22 mouse cellular contexts compared by ENCODE assay signal in the genomic region with DNA sequence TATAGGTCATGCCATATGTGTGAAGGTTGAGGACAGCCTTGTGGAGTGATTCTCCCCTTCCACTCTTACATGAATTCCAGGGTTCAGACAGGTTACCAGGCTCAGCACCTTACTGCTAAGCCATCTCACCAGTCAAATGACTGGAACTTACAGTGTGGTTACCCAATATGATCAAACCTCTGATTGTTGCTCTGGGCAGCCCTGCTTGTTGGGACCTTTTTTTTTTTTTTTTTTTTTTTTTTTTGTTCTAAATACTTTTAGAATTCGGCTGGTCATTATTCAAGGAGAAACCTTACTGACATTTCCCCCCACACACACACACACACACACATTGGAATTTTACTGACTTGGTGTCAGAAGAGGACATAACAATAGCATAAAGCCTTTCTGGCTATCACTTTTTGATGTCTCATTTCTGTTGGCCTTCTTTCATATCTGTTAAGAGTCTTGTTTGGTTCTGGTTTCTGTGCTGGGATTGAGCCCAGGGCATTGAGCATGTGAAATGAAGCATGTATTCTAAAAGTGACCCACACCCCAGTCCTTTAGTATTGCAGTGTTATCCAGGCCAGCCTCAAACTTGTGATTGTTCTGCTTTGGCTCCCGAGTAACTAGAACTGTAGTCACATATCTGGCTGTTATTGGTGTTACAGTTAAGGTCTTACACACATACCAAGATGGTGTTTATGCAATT. TPM values are rescaled to one million over a fixed set of nuclear protein-coding genes. Genes with fewer than 3 reads are reported as not detected.
DNase-seq lines count a peak whose midpoint lies in the region; ATAC-seq and TF ChIP-seq lines count a peak whose summit lies in the region.
"Had no signal": no experiment of that assay in that cellular context is flagged by ENCODE, and none has a peak within 500 bp of the region (broad histone marks: within the 10 kb centered on the region; RNA-seq: fewer than 3 reads in every experiment).

No protein-coding gene starts in this region.

- no peak for TF ChIP-seq EP300 in liver, postnatal 0 days (IDR thresholded peaks at IDR 0.05; ENCODE audit: low read depth)
- no peak for TF ChIP-seq EP300 in MEL (IDR thresholded peaks at IDR 0.05; ENCODE audit: low read depth in 1 of 2, low read length in 2 of 2)

- no peaks in the 10 kb centered on the region for H3K9me3 ChIP-seq in liver, postnatal 0 days (ENCODE audit: low read length)
- H3K9me3 ChIP-seq in MEL (replicated peaks; ENCODE audit: insufficient read depth, low read length): no peaks in the 10 kb centered on the region
- H3K9me3 ChIP-seq: embryonic facial prominence, embryonic 12.5 days; forebrain, embryonic 12.5 days; heart, embryonic 10.5 days; hindbrain, embryonic 15.5 days; limb, embryonic 10.5 days; liver, embryonic 15.5 days; midbrain, embryonic 12.5 days had no signal

- peak overlapping the region; percentile 41; the same call in 1 of the 2 replicates for H3K27ac ChIP-seq in liver, adult 2 months (replicated peaks; ENCODE audit: insufficient read depth, low read depth, low read length)
- H3K27ac ChIP-seq in liver, postnatal 0 days (ENCODE audit: low read depth): no peak overlapping the region
- H3K27ac ChIP-seq in MEL (ENCODE audit: control insufficient read depth, low read depth, low read length): no peak overlapping the region
- H3K27ac ChIP-seq: embryonic facial prominence, embryonic 12.5 days; forebrain, embryonic 12.5 days; gastrocnemius, adult 2 months; hindbrain, embryonic 15.5 days; kidney, postnatal 0 days; limb, embryonic 10.5 days; midbrain, embryonic 12.5 days had no signal

- H3K79me2 ChIP-seq in liver, adult 2 months (ENCODE audit: control insufficient read depth, insufficient read depth, low read length): peaks cover 6% of the 10 kb centered on the region; the same call in 1 of the 2 replicates
- peaks cover 14% of the 10 kb centered on the region for H3K79me2 ChIP-seq in MEL (ENCODE audit: control insufficient read depth, insufficient read depth, low read length, poor library complexity)

- no peak for TF ChIP-seq RAD21 in MEL (IDR thresholded peaks at IDR 0.05; ENCODE audit: low read depth, low read length)

- ATAC-seq in liver, postnatal 0 days: no peak
- ATAC-seq: intestine, embryonic 16.5 days; Patski had no signal

- peak; percentile 78 for DNase-seq in liver, adult 2 months (ENCODE audit: extremely low read depth, low read depth, low spot score)
- no peak for DNase-seq in liver, postnatal 0 days
- DNase-seq in CD4-positive helper T cell, adult 2 months (ENCODE audit: low read depth, low spot score): peak; percentile 42
- peak; percentile 36 for DNase-seq in MEL (ENCODE audit: low read depth, low spot score)
- DNase-seq in induced T-regulatory cell, adult 2 months (ENCODE audit: low read depth): peak; percentile 35
- no peak for DNase-seq in adrenal gland, adult 2 months
- no peak for DNase-seq in ovary, postnatal 14 days (ENCODE audit: low spot score)
- DNase-seq: adrenal gland, adult 8-10 months; cerebellum, adult 2 months; cerebellum, postnatal 25 days; gastrocnemius, adult 2 months; heart, postnatal 4 days had no signal

- H3K9ac ChIP-seq in liver, adult 2 months (ENCODE audit: low read depth, low read length): no peak overlapping the region
- H3K9ac ChIP-seq in liver, postnatal 0 days (replicated peaks): no peak overlapping the region
- H3K9ac ChIP-seq in MEL (ENCODE audit: control insufficient read depth, low read depth, low read length, poor library complexity, severe bottlenecking): no peak overlapping the region
- H3K9ac ChIP-seq: embryonic facial prominence, embryonic 12.5 days; forebrain, embryonic 12.5 days; hindbrain, embryonic 15.5 days; liver, embryonic 15.5 days; midbrain, embryonic 12.5 days had no signal

- H3K4me1 ChIP-seq in liver, adult 2 months (ENCODE audit: control insufficient read depth, insufficient read depth, low read length): peaks cover 8% of the 10 kb centered on the region
- peaks cover 37% of the 10 kb centered on the region for H3K4me1 ChIP-seq in liver, postnatal 0 days (ENCODE audit: insufficient read depth)
- peaks cover 42 to 56% of the 10 kb centered on the region in 2 experiments for H3K4me1 ChIP-seq in MEL (ENCODE audit: control insufficient read depth in 1 of 2, insufficient read depth in 2 of 2, low read length in 2 of 2)
- H3K4me1 ChIP-seq: limb, embryonic 10.5 days had no signal

- no peaks in the 10 kb centered on the region for H3K27me3 ChIP-seq in liver, adult 2 months (ENCODE audit: control insufficient read depth, insufficient read depth, low read length)
- no peaks in the 10 kb centered on the region for H3K27me3 ChIP-seq in liver, postnatal 0 days (ENCODE audit: insufficient read depth, low read length)
- no peaks in the 10 kb centered on the region for H3K27me3 ChIP-seq in MEL (ENCODE audit: control insufficient read depth in 1 of 2, insufficient read depth in 2 of 2, low read length in 2 of 2)
- H3K27me3 ChIP-seq: embryonic facial prominence, embryonic 12.5 days; forebrain, embryonic 12.5 days; hindbrain, embryonic 15.5 days; liver, embryonic 15.5 days; midbrain, embryonic 12.5 days; Patski had no signal

- no peak for TF ChIP-seq POLR2A in liver, adult 2 months (IDR thresholded peaks at IDR 0.05; ENCODE audit: extremely low read depth, insufficient read depth, low read length)
- TF ChIP-seq POLR2A in MEL (IDR thresholded peaks at IDR 0.05; ENCODE audit: control insufficient read depth in 1 of 2, insufficient read depth in 1 of 2, low read depth in 1 of 2, low read length in 2 of 2, poor library complexity in 1 of 2): no peak

- no peak overlapping the region for H3K4me3 ChIP-seq in liver, adult 2 months (ENCODE audit: insufficient read depth, low read depth, low read length)
- H3K4me3 ChIP-seq in liver, postnatal 0 days (ENCODE audit: low read depth, low read length): no peak overlapping the region
- H3K4me3 ChIP-seq in MEL (ENCODE audit: control insufficient read depth in 1 of 2, insufficient read depth in 1 of 2, low read depth in 2 of 2, low read length in 2 of 2): no peak overlapping the region
- H3K4me3 ChIP-seq: embryonic facial prominence, embryonic 12.5 days; forebrain, embryonic 12.5 days; gastrocnemius, adult 2 months; heart, embryonic 10.5 days; hindbrain, embryonic 15.5 days; limb, embryonic 10.5 days; liver, embryonic 15.5 days; midbrain, embryonic 12.5 days had no signal

- no peak overlapping the region for H3K4me2 ChIP-seq in liver, postnatal 0 days (ENCODE audit: low read depth, low read length)
- H3K4me2 ChIP-seq: embryonic facial prominence, embryonic 12.5 days; forebrain, embryonic 12.5 days; hindbrain, embryonic 15.5 days; midbrain, embryonic 12.5 days had no signal

- WGBS in liver, adult 2 months: 34% methylated on average over 2 of the region's 2 CpGs
- WGBS in liver, postnatal 0 days (ENCODE audit: insufficient replicate concordance): 63% methylated on average over 2 of the region's 2 CpGs

- no peak for TF ChIP-seq CTCF in liver, adult 2 months (IDR thresholded peaks at IDR 0.05; ENCODE audit: low read depth, low read length)
- no peak for TF ChIP-seq CTCF in liver, postnatal 0 days (IDR thresholded peaks at IDR 0.05; ENCODE audit: low read depth)
- TF ChIP-seq CTCF in MEL (IDR thresholded peaks at IDR 0.05 in 2 of 3, conservative IDR thresholded peaks at IDR 0.05 in 1 of 3; ENCODE audit: control insufficient read depth in 1 of 3, insufficient read depth in 1 of 3, low read depth in 2 of 3, low read length in 3 of 3, poor library complexity in 1 of 3, severe bottlenecking in 1 of 3): no peak

- H3K36me3 ChIP-seq in liver, adult 2 months (ENCODE audit: control insufficient read depth, insufficient read depth, low read length): no peaks in the 10 kb centered on the region
- no peaks in the 10 kb centered on the region for H3K36me3 ChIP-seq in liver, postnatal 0 days (replicated peaks; ENCODE audit: insufficient read depth, low read length)
- peaks cover 0 to 55% of the 10 kb centered on the region in 2 experiments; a peak in 2 of 4 replicates for H3K36me3 ChIP-seq in MEL (ENCODE audit: control insufficient read depth in 1 of 2, insufficient read depth in 2 of 2, low read length in 2 of 2)
- H3K36me3 ChIP-seq: embryonic facial prominence, embryonic 12.5 days; forebrain, embryonic 12.5 days; hindbrain, embryonic 15.5 days; limb, embryonic 10.5 days; liver, embryonic 15.5 days; midbrain, embryonic 12.5 days had no signal

TF ChIP-seq in MEL, 35 proteins besides CTCF, POLR2A, EP300 and RAD21:
- TF ChIP-seq ZMIZ1 (IDR thresholded peaks at IDR 0.05; ENCODE audit: low read depth, low read length) (no peak), POLR2AphosphoS5 (IDR thresholded peaks at IDR 0.05; ENCODE audit: borderline replicate concordance, low read depth, low read length) (no peak), TAL1 (IDR thresholded peaks at IDR 0.05; ENCODE audit: low read length) (no peak), ZNF384 (IDR thresholded peaks at IDR 0.05; ENCODE audit: low read depth, low read length) (peak; percentile 88), CHD2 (IDR thresholded peaks at IDR 0.05; ENCODE audit: low read length) (no peak), SIN3A (IDR thresholded peaks at IDR 0.05; ENCODE audit: low read length) (0 out of 2 replicates have a peak, but pooled peaks have one; percentile 9)

RNA-seq across cellular contexts. Expression of gene Ncor1, which starts 5.0 kb away (rescaled TPM):
- total RNA-seq in liver, adult 2 months (2014; rRNA removed): 48.0 and 51.4 TPM in 2 replicates
- polyA plus RNA-seq in liver, adult 2 months (2012; rRNA removed): 45.7 and 46.8 TPM in 2 replicates
- 48.1 and 52.0 TPM in 2 replicates for polyA plus RNA-seq in liver, postnatal 0 days (2015; fragmentation: Nextera tagmentation; extraction: Ambion mirVana)
- total RNA-seq in MEL (2012; rRNA removed): 71.8 and 90.7 TPM in 2 replicates
- polyA plus RNA-seq in MEL (2012; ENCODE audit: insufficient read depth in 1 of 2, insufficient read length in 2 of 2, low read depth in 1 of 2, low replicate concordance in 2 of 2, missing spikeins in 1 of 2): 100 to 1,000 TPM; 188 to 250 TPM
- 100 to 1,000 TPM; 167 to 268 TPM for total RNA-seq in adrenal gland, adult 2 months (2021)
- polyA plus RNA-seq in adrenal gland, adult 2 months (2012; rRNA removed): 53.4 and 59.5 TPM in 2 replicates

RNA-seq across cellular contexts. Expression of gene Pigl, which starts 5.1 kb away (rescaled TPM):
- total RNA-seq in liver, adult 2 months (2014; rRNA removed): 1.5 and 1.9 TPM in 2 replicates
- 2.8 and 3.6 TPM in 2 replicates for polyA plus RNA-seq in liver, adult 2 months (2012; rRNA removed)
- polyA plus RNA-seq in liver, postnatal 0 days (2015; fragmentation: Nextera tagmentation; extraction: Ambion mirVana): 2.6 and 2.7 TPM in 2 replicates
- 1.6 and 2.0 TPM in 2 replicates for total RNA-seq in MEL (2012; rRNA removed)
- polyA plus RNA-seq in MEL (2012; ENCODE audit: insufficient read depth in 1 of 2, insufficient read length in 2 of 2, low read depth in 1 of 2, low replicate concordance in 2 of 2, missing spikeins in 1 of 2): 1 to 10 TPM in 1 of 2 experiments, not detected in 1; 4.1 TPM
- 1 to 10 TPM; 9.5 to 10.0 TPM for total RNA-seq in adrenal gland, adult 2 months (2021)
- 6.0 and 6.8 TPM in 2 replicates for polyA plus RNA-seq in adrenal gland, adult 2 months (2012; rRNA removed)

Comparison
In these comparisons a context has a peak if more than half of its experiments do, and no peak if none do; other contexts are left out.
1. DNase-seq: peak in liver, adult 2 months (single experiment), CD4-positive helper T cell, adult 2 months (single experiment), MEL (single experiment) and induced T-regulatory cell, adult 2 months (single experiment); none in liver, postnatal 0 days (single experiment), adrenal gland, adult 2 months (single experiment) and ovary, postnatal 14 days (single experiment).